Mouse (Mus musculus) lung, postnatal 0 days (tissue): ENCODE measurements around the gene Trub2.

ENCODE experiments used
- CTCF ChIP-seq: IDR thresholded peaks from 2 replicates; pipeline ENCODE4 v1.5.1; 2016; ENCODE audit warnings: antibody characterized with exemption, mild to moderate bottlenecking
- EP300 ChIP-seq: IDR thresholded peaks from 2 replicates; pipeline ENCODE4 v1.6.1; 2016; ENCODE audit warnings: antibody characterized with exemption, mild to moderate bottlenecking, control low read depth

DNA sequence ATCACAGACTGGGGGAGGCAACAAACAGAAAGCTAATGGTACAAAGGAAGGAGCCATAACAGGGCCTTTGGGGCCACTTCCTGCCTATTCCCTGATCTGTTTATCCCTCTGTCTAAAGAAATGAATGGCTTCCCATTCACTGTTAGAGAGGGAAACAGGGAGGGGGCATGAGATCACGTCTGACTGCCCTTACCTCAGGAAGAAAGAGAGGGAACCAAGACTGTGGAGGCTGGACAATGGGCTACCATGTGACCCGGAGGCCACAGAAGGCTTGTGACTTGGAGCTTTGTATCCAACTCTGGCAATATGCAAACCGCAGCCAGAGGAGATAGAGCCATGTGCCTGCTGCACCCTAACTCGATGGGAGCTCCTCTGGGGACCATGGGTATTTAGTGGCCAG is 4.0 kb downstream of the Trub2 start:
- TF ChIP-seq CTCF (no peak), EP300 (peak; percentile 41; the same call in 1 of the 2 replicates)
